Mouse (Mus musculus) gastrocnemius, postnatal 10 days (tissue): ENCODE data around the gene Ms4a12. TPM values are rescaled to one million over a fixed set of nuclear protein-coding genes. Genes with fewer than 3 reads are reported as not detected.
"Not testable (repeated sequence)": the region's sequence is repeated elsewhere in the genome, so short reads cannot be mapped to it uniquely, and the experiment has no call there.

ENCODE experiments used
- DNase-seq: peaks from one replicate; pipeline ENCODE4 v3.0.0; 2021; ENCODE audit warnings: mixed read lengths
- long read RNA-seq, 2 experiments: library from polyadenylated mRNA; stranded (forward); transcript quantifications; one replicate each; pipeline ENCODE4 v2.0.0; 2021
- total RNA-seq, 2 experiments: library from RNA; stranded (reverse); gene quantifications; 2 replicates each; pipeline ENCODE4 v1.2.3; 2021

Ms4a12 gene
- total RNA-seq, result not detected
- long read RNA-seq, experiment 1, result 0 reads
- long read RNA-seq, experiment 2, result 0 reads

DNA sequence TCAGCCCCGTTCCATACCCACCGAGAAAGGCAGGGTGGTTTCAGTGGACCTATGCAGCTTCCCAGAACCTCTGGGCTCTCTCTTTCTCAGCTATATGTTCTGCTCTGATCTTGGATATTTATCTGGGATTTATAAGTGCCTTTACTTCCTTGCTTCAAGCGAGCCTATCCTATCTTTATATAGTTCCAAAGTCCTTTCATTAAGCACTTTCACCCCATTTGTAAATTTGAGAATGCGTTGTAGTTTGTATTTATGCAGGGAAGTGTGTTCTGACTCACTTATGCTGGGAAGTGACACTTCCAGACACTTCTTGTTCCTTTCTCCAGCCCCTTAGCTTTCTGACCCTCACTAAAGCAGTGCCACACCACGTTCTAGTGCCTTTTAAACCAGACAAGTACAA, at the start of gene Ms4a12:
TSS of gene Ms4a12 (minus strand) at position 101 of the 400 bp plus-strand sequence.
- DNase-seq, result no peak

DNA sequence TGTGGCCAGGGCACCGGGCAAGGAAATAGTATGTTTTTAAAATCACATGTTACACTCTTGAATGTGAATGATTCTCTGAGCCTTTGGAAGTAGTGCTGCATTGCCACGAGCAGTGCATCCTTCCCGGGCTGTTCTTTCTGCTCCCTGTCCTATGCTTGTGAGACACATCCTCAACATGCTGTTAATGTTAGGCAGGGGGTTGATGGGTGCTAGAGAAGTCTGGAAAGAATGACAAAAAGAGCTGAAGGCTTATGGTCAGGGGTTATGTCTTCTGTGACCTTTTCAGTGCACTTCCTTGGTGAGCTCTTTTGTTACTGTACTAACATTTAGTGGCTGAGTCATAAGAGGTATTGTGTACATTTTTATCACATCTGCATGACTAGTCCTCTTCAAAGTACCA, 48.0 kb upstream of the Ms4a12 start:
- no peak for DNase-seq

DNA sequence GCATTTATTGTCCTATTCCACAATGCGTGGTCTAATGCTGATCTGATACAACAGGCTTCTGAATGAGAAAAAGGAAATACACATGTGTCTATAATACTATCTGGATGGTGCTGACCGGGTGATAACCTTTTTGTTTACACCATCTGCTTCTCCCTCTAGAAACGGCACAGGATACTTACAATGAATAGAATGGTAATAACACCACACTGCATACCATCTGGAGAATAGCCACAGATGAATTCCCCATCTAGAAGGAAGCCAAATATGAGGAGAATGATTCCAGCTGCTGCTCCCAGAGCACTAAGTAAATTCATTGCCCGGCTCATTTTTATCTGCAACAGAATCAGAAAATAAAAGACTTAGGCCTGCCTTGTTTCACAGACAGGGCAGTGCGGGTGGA, 44.2 kb upstream of the Ms4a12 start:
- no peak for DNase-seq

DNA sequence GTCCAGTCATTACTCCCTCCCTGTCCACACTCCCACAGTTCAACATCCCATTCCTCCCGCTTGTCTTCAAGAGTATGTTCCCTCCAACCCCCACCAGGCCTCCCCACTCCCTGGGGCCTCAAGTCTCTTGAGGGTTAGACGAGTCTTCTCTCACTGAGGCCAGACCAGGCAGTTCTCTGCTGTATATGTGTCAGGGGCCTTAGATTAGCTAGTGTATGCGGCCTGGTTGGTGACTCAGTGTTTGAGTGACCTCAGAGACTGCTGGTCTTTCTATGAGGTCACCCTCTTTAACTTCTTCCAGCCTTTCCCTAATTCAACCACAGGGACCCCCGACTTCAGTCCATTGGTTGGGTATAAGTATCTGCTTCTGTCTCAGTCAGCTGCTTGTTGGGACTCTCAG, 34.7 kb upstream of the Ms4a12 start:
- DNase-seq, result no peak

DNA sequence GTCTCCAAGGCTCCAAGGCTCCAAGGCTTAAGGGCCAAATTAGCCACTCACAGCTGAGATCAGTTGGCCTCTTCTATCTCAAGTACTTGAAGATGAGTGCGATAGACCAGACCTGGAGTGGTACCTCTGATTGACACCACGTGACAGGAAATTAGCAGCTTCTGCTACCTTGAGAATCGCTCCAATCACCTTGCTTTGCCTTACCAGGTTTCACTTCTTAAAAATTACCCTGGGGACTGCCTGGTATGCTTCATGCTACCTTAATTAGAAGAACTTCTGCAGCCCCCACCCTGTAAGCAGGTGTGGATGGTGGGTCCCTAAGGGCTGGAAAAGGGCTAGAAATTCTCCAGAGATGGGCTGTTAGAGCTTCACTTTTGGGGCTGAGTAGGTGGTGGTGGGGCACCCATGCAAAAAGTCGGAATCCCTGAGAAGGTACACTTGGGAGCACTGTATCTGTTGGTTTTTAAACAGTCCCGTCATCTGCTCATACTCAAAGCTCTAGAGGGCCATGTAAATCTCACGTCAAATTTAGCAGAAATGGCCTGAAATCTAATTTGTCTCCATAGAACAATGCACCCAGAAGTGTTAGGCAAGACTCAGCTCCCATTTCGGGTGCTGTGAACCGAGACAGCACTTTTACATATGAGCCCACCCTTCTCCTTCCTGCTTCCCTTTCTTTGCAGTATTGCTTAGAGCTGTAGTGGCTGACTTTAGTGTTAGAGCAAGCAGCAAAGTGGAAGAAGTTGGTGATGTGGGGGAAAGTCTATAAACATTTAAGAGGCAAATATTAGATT, 34.0 kb upstream of the Ms4a12 start, which contains the start of gene Ms4a1:
TSS of gene Ms4a1 (minus strand) at position 190 of the 794 bp plus-strand sequence.
- DNase-seq, result no peak

DNA sequence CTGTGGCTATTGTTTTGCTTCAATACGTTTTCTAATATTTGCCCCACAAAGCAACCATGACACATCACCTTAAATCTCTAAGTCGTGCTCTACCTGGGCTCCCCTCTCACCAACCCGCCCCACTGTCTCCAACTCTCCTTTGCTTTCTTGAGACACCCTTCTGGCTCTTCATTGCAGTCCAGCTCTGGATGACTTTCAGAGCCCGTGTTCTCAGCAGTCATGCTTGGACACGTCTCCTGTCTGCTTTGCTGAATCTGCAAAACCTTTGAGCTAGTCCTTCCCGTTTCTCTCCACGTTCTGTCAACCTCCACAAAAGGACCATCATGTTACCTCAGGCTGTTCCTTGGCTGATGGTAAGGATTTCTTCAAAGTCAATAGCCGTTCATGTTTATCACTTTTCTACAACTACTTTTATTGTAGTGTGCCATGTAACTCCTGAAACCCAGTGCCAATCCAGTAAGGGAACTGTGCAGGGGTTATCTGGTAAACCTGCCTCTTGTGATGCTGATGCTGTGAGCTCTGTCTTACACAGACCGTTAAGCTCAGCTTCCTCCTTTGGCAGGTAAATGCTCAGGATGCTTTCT, 32.4 kb upstream of the Ms4a12 start:
- DNase-seq, result no peak

DNA sequence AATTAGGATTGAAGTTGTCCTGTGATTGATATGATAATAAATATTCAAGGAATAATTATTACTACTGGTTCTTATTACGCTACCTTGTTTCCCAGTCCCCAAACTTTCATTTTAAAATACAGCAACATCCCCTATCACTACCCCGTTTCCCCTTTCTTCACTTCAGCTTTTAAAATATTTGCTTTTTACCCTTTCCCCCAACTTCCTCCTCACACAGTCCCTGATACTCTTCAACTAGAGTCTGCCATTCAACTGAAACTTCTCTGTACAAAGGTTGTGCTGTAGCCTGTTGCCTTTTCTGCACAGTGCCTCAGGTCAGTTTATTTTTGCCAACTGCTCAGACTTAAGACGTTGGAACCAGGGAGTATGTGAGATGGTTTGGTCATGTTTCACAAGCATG, 31.3 kb upstream of the Ms4a12 start:
- no peak for DNase-seq

DNA sequence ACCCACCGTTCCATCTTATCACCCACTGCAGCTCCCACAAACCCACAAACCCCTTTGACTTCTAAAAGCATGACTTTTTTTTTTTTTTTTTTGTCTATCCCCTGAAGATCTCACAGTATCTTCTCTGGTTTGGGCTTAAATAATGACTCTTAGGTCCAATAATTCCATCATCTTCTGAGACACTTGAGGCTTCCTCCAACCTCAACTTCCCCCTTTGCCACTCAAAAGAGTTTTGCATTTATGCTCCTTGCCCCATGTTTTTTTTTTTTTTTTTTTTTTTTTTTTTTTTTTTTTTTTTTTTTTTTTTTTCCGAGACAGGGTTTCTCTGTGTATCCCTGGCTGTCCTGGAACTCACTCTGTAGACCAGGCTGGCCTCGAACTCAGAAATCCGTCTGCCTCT, 30.7 kb upstream of the Ms4a12 start:
- DNase-seq, result not testable (repeated sequence)

DNA sequence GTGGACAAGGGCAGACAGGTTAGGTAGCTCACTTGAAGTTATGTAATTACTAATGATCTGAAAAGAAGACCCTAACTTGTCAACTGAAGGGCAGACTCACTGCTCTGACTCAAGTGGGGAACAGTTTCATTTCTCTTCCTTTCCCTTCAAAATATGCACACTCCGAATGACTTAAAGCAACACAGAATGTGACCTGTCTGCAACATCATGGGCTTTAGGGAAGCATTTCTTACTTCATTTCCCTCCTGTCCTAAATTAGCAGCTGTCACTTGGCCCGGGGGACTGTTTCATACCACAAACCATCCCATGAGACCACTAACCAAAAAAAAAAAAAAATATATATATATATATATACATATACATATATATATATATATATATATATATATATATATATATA, 29.3 kb upstream of the Ms4a12 start:
- DNase-seq, result no peak

DNA sequence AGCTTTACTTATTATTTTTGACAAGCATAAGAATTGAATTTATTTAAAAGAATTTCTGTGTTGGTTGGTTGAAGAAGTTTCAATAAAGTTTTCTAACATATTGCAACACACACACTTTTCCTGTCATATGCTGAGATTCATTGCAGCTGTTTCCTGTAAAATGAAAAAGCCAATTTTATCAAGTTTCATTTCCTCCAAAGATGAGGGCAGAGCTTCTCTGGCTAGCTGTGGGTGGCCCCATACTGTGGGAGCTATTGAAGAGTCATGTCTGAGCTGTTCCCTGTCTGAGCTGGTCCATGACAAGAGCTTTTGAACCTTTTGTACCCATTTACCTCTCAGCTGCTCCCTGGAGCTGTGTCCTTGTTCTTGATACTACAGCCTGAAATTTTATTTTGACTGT, 12.0 kb upstream of the Ms4a12 start:
- no peak for DNase-seq

DNA sequence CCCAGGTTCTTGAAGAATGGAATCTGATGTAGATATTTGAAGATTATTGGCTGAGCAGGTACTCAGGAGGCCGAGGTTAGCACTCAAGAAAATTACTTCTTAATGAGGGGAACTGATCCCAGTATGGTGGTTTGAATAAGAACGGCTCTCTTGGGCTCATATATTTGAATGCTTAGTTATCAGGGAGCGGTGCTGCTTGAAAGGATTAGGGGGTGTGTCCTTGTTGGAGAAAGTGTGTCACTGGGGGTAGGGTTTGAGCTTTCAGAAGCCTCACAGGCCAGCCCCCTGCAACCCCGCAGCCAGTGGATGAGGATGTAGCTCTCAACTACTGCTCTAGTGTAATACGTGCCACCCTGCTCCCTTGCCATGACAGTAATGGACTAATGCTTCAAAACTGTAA, 10.3 kb upstream of the Ms4a12 start:
- no peak for DNase-seq

DNA sequence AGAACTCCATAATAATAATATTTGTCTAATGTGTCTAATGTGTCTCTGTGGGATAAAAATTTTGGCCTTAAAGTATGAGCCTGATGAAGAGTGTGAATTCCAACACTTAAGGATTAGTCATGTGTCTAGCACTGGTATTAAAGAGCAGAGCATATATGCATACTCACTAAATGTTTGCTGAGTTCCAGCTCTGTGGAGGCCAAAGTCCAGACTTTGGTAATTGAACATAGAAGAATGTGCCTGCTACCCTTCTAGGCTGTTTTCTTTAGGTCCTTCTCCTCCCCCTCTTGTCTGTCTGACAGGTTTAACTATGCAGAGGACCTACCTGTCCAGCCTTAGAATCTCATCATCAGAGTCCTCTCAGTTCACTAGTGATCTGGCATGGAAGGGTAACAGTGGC, 3.6 kb upstream of the Ms4a12 start:
- DNase-seq, result no peak

DNA sequence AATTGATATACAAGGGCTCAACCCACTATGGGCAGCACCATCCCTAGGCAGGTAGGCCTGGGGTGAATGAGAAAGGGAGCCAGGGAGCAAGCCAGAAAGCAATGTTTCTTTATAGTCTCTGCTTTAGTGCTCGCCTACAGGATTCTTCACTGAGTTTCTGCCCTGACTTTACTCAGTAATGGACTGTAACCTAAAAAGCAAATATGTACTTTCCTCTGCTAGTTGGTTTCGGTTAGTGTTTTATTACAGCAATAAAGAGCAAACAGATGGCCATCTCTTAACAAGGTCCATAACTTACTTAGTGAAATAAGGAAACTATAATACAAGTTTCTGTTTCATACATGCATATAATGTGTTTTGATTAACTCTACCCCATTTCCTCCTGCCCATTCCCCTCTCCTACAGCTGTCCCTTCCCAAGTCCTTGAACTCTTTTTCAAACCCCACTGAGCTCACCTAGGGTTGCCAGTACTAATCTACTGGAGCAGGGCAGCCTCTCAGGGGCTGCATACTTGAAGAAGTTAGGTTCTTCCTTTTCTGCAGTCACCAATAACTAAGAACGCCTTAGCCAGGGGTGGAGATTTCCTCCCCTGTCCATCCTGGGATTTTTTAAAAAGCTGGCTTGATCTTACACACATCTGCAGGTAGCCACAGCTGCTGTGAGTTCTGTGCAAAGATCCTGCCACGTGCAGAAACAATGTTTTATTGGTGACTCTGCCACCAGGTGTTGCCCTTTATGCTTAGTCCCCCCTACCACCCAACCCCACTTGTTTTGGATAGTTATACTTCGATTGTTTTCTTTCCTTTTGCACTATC, 2.9 kb upstream of the Ms4a12 start:
- no peak for DNase-seq

DNA sequence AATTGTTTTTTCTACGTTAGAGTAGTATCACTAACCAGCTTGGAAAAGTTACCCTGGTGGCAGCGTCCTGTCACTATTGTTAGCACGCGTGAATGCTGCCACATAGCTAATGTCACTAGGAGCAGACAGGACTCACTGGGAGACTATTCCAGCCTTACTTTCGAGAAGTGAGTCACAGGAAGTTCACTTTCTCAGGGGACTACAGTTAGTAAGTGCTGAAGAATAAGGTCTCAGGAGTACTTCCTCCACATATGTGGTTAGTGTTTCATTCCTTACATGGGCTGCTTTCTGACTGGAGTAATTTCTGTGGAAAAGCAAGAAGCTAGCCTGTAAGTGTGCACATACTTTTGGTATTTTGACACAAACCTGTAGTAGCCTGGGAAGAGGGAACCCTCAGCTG, 2.0 kb upstream of the Ms4a12 start:
- DNase-seq, result no peak

DNA sequence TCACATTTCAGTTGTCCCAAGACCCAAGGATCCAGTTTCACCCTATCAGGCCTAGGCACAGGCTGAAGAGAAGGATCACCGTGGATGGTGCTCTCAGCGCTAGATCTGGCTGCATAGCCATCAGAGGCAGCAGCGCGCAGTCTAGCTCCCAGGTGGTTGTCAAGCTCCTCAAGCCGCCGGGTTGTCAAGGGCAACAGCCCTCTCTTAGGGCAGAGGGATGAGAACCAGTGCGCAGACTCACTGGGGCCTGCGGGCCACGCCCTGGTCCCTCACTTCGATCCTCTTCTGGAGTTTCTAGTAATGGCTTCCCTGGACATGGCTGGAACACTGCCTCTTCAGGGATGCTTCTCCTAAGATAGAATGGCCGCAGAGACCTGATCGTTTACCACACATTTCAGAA, 35.7 kb downstream of the Ms4a12 start, which contains the start of gene Ms4a13:
TSS of gene Ms4a13 (minus strand) at position 192 of the 400 bp plus-strand sequence.
- DNase-seq, result no peak

DNA sequence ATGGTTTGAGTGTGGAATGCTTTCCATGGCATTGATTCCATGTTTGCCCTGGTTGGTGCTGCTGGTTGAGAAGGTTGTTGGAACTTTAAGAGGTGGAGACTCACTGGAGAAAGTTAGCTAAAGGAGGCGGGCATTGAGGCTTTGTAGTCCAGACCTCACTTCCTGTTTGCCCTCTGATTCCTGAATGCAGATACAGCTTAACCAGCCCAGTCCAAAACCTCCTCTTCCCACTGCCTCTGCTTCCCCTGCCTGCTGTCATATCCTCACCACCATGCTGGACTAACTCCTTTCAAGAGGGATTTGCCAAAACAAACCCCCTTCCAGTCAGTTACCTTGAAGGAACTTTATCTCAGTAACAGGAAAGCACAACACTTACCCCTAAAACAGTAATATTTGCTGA, 39.7 kb downstream of the Ms4a12 start:
- DNase-seq, result no peak

DNA sequence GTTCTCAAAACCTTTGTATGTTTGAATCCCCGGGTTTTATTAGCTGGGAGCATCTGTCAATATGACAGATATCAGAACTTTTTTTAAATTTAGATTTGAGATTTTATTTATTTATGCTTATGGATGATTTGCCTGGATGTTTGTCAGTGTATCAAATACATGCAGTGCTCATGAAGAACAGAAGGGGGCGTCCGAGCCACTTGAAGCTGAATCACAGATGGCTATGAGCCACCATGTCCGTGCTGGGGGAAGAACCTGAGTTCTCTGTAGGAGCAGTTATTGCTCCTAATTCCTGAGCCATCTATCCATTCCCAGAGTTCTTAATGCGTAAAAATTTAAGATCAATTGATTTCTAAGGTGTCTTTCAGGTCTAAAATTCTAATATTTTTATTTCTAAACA, 48.1 kb downstream of the Ms4a12 start:
- DNase-seq, result peak; percentile 11

DNA sequence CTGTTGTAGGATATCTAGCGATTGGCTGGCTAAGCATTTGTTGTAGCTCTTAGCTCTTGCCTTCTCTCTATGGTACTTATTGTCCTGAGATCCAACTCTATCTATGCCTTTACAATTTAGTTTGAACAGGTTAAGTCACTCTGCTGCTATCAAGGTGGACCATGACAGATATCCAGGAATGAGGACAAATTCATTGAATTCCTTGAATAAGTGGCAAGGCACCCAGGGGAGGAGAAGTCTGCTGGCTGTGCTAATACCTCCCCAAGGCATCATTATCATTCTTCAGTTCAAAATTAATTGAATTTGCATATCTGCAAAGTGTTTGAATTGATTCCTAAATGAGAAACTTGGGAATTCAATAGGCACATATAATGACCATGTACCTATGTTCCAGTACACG, 54.8 kb downstream of the Ms4a12 start:
- DNase-seq, result no peak

DNA sequence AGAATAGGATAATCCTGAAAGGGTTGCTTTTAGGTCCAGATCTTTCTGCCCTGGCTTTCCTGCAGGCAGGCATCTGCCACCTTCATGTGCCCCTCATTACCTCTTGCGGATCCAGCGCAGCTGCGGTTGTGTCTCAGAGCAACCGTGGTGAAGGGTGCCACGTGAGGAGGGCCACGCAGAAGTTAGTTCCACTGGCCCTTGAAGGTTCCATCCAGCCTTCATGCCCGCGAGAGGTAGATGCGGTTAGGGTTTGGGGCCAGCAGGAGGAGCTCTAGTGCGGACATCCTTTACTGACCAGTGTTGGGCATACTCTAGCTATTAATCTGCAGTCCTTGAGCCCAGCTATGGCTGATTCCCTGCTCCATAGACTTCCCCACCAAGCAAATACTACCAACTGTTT, 67.1 kb downstream of the Ms4a12 start, which contains the start of gene 1700025F22Rik:
TSS of gene 1700025F22Rik (minus strand) at position 149 of the 400 bp plus-strand sequence.
- no peak for DNase-seq
